Mouse (Mus musculus) intestine, embryonic 15.5 days (tissue): ENCODE results near the gene Tlx3. TPM values are rescaled to one million over a fixed set of nuclear protein-coding genes. Genes with fewer than 3 reads are reported as not detected.

Source experiments
- ATAC-seq: fragments of 200-750 bp; cut with Nextera tagmentation; 2 replicates; pipeline ENCODE4 v1.8.0; 2017; ENCODE audit warnings: moderate TSS enrichment, moderate library complexity
- H3K27ac ChIP-seq: fragments of 300-500 bp; sonication (generic); 2 replicates; pipeline ENCODE4 v1.5.1; 2015; ENCODE audit warnings: mild to moderate bottlenecking, inconsistent platforms
- H3K27me3 ChIP-seq: fragments of 300-500 bp; sonication (generic); replicated peaks from 2 replicates; pipeline ENCODE4 v1.6.1; 2015; ENCODE audit warnings: inconsistent platforms
- H3K36me3 ChIP-seq: fragments of 300-500 bp; sonication (generic); 2 replicates; pipeline ENCODE4 v1.6.1; 2015; ENCODE audit warnings: inconsistent platforms
- H3K4me1 ChIP-seq: fragments of 300-500 bp; sonication (generic); replicated peaks from 2 replicates; pipeline ENCODE4 v1.6.1; 2015; ENCODE audit warnings: inconsistent platforms
- H3K4me2 ChIP-seq: fragments of 300-500 bp; sonication (generic); replicated peaks from 2 replicates; pipeline ENCODE4 v1.6.1; 2015; ENCODE audit warnings: mild to moderate bottlenecking, inconsistent platforms
- H3K4me3 ChIP-seq: fragments of 300-500 bp; sonication (generic); replicated peaks from 2 replicates; pipeline ENCODE4 v1.5.1; 2015; ENCODE audit warnings: inconsistent platforms
- H3K9ac ChIP-seq: fragments of 300-500 bp; sonication (generic); 2 replicates; pipeline ENCODE4 v1.6.1; 2015; ENCODE audit warnings: inconsistent platforms
- H3K9me3 ChIP-seq: fragments of 300-500 bp; sonication (generic); 2 replicates; pipeline ENCODE4 v1.6.1; 2016; ENCODE audit warnings: inconsistent platforms
- WGBS: fragments of 180-500 bp; shearing (Covaris S2); methylation state at CpG from one replicate; pipeline ENCODE4 v1.1.7; 2015; 5-methylcytosine and 5-hydroxymethylcytosine counted together
- polyA plus RNA-seq: library from polyadenylated mRNA; unstranded; fragments of >200 nt; fragmentation: Nextera tagmentation; extraction: Ambion mirVana; gene quantifications from 2 replicates; pipeline ENCODE4 v1.2.1, GENCODE M21; 2015

The Tlx3 gene
- polyA plus RNA-seq, 1 experiment from 2014 or later, result 0.26 TPM

DNA sequence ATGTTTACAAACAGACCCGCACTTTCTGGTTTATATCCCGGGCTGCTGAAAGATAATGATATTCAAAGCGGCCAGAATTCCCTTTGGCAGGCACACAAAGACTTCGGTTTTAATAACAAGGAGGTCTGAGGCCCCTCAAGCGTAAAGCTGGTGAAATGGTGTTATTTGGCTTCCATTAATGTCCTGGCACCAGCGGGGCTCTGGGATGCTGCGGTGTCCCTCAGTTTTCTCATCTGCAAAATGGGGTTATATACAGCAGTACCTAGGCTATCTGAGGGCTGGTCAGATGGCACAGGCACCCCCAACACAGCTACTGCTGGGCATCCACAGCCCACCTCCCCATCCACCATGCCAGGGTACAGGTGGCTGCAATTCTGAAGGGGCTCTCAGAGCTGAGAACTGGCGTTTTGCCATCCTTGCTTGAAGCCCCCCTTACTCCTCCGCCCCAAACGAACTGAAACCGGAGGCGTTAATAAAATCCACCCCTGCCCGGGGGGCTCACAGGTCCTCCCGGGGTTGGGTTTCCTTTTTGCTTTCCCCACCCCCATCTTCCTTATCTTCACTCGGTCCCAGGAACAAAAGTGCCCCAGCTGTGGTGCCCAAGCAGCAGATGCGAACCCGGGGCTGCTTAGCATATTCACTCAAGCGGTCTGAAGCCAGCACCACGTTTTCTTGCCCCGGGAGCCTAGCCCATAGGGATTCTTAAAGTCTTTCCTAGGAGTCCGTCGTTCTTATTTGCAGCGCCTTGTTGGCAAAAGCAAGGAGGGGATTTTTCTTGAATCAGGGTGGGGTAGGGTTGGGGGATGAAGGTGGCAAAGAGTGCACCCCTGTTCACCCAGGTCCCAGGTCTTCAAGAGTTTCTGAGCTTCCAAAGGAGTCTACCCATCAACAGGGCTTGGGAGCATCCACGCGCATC is 7.6 kb downstream of the Tlx3 start:
- Histone ChIP-seq H3K4me3 (no peak overlapping the region), H3K36me3 (no peaks in the 10 kb centered on the region), H3K4me1 (peaks cover 9% of the 10 kb centered on the region), H3K27ac (no peak overlapping the region), H3K27me3 (peaks cover 80% of the 10 kb centered on the region), H3K4me2 (no peak overlapping the region), H3K9ac (no peak overlapping the region), H3K9me3 (no peaks in the 10 kb centered on the region)
- 8% methylated on average over 25 of the region's 25 CpGs for WGBS
- no peak for ATAC-seq

DNA sequence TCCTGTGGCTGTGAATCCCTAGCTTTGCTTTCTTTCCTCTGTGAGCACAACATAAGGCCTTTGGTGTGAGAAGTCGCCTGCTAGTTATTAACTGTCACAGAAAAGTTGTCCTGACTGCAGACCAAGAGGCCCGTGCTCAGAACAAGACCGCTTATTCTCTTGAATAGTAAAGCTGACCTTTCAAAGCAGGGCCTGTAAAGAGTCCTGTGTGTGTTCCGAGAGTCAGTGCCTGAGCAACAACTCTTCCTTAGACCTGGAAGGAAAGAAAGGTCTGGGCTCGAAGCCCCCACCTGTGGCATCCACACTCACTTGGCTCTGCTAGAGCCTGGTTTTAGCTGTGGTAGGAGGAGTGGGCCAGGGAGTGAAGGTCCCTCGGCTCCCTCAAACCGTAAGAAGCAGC is 8.3 kb downstream of the Tlx3 start:
- no peak overlapping the region for H3K4me3 ChIP-seq
- H3K9ac ChIP-seq, result no peak overlapping the region
- peaks cover 73% of the 10 kb centered on the region for H3K27me3 ChIP-seq
- H3K4me1 ChIP-seq, result 0 out of 2 replicates have a peak, but pooled peaks cover 4% of the 10 kb centered on the region
- no peak for ATAC-seq
- 26% methylated on average over 7 of the region's 7 CpGs for WGBS
- H3K27ac ChIP-seq, result no peak overlapping the region
- no peaks in the 10 kb centered on the region for H3K36me3 ChIP-seq
- H3K4me2 ChIP-seq, result no peak overlapping the region
- H3K9me3 ChIP-seq, result no peaks in the 10 kb centered on the region

DNA sequence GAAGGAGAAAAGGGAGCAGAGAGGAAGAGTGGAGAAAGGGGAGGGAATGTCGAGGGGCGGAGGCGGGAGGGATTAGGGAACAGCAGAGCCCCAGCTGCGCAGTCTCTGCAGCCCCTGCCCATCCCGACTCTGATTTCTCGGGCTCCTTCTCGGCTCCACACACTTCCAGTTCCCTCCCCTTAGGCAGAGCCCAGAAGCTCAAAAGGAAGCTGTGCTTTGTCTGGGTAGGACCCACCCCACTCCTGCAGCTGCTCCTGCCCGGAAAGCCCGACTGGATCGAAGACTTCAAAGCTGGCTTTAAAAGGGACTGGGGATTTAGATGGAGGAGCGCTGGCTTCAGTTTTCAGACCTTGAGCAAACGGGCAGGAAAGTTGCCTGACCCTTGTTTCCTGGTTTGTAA is 9.7 kb downstream of the Tlx3 start:
- Histone ChIP-seq H3K4me1 (0 out of 2 replicates have a peak, but pooled peaks cover 4% of the 10 kb centered on the region), H3K36me3 (no peaks in the 10 kb centered on the region), H3K4me2 (peak overlapping the region; percentile 17; the same call in 1 of the 2 replicates), H3K27me3 (peaks cover 63% of the 10 kb centered on the region), H3K9ac (no peak overlapping the region), H3K9me3 (no peaks in the 10 kb centered on the region), H3K4me3 (0 out of 2 replicates have a peak overlapping the region, but pooled peaks have one; percentile 9), H3K27ac (no peak overlapping the region)
- no peak for ATAC-seq
- under 1% methylated on average over 11 of the region's 12 CpGs for WGBS

DNA sequence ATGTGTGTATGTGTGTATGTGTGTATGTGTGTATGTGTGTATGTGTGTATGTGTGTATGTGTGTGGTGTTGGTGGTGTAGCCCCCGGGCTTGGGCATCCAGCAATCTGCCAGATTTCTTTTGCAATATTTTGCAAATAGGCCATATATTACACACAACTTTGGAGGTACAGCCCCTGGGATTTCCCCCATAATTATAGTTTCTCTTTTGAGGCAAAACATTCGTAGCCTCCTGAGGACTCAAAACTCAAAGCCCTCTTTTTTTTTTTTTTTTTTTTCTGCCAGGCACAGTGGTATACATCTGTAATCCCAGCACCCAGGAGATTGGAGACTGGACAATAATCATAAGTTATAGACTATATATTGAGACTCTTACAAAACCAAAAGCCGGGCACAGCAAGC is 21.6 kb downstream of the Tlx3 start:
- no peaks in the 10 kb centered on the region for H3K9me3 ChIP-seq
- ATAC-seq, result no peak
- H3K4me3 ChIP-seq, result no peak overlapping the region
- H3K27ac ChIP-seq, result no peak overlapping the region
- 89% methylated on average over 3 of the region's 3 CpGs for WGBS
- H3K4me2 ChIP-seq, result no peak overlapping the region
- H3K9ac ChIP-seq, result no peak overlapping the region
- H3K4me1 ChIP-seq, result no peaks in the 10 kb centered on the region
- no peaks in the 10 kb centered on the region for H3K36me3 ChIP-seq
- peaks cover 20% of the 10 kb centered on the region for H3K27me3 ChIP-seq

DNA sequence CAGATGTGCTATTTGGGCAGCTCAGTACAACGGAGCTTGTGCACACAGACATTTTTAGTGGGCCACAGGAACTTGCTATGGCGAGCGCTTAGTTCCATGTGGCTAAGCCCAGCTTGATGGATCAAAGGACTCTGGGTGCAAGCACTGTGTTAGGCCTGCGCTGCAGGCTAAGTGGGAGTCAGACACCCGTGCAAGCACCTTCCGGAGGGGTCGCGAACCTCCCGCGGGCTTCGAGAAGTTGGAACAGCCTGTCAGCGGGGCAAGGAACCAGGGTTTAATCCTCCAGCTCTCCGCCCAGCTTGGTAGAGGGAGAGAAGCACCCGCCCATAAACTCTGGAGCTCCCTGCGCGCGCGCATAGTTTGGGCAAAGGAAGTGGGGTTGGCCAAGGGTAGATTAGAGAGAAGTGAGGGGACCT is 22.7 kb downstream of the Tlx3 start:
- no peaks in the 10 kb centered on the region for H3K9me3 ChIP-seq
- no peaks in the 10 kb centered on the region for H3K4me1 ChIP-seq
- no peak overlapping the region for H3K27ac ChIP-seq
- WGBS, result 5% methylated on average over 18 of the region's 18 CpGs
- no peak for ATAC-seq
- peak overlapping the region; percentile 50 for H3K4me2 ChIP-seq
- 0 out of 2 replicates have a peak overlapping the region, but pooled peaks have one; percentile 15 for H3K9ac ChIP-seq
- H3K27me3 ChIP-seq, result peaks cover 20% of the 10 kb centered on the region
- no peak overlapping the region for H3K4me3 ChIP-seq
- no peaks in the 10 kb centered on the region for H3K36me3 ChIP-seq

DNA sequence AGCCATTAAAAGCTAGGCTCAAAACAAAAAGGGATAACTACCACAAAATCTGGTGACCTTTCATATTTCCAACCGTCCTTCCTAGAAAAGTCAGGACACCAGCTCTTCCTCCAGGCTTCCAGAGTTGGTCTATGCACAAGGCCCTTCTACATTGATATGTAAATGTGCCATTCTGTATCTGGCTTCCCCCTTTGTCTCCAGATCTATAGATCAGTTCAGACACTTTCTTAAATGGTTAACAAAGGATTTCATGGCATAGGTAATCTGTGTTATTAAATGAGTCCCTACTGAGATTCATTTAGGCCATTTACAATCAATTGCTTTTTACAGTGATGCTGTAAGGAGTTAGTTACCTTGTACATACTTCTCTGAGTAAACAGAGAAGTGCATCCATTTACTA is 23.6 kb downstream of the Tlx3 start:
- H3K36me3 ChIP-seq, result no peaks in the 10 kb centered on the region
- no peak overlapping the region for H3K4me3 ChIP-seq
- H3K9me3 ChIP-seq, result no peaks in the 10 kb centered on the region
- no peak overlapping the region for H3K9ac ChIP-seq
- H3K4me1 ChIP-seq, result no peaks in the 10 kb centered on the region
- no peak overlapping the region for H3K4me2 ChIP-seq
- ATAC-seq, result no peak
- no peak overlapping the region for H3K27ac ChIP-seq
- peaks cover 20% of the 10 kb centered on the region for H3K27me3 ChIP-seq
- 76% methylated on average over 1 of the region's 1 CpGs for WGBS

DNA sequence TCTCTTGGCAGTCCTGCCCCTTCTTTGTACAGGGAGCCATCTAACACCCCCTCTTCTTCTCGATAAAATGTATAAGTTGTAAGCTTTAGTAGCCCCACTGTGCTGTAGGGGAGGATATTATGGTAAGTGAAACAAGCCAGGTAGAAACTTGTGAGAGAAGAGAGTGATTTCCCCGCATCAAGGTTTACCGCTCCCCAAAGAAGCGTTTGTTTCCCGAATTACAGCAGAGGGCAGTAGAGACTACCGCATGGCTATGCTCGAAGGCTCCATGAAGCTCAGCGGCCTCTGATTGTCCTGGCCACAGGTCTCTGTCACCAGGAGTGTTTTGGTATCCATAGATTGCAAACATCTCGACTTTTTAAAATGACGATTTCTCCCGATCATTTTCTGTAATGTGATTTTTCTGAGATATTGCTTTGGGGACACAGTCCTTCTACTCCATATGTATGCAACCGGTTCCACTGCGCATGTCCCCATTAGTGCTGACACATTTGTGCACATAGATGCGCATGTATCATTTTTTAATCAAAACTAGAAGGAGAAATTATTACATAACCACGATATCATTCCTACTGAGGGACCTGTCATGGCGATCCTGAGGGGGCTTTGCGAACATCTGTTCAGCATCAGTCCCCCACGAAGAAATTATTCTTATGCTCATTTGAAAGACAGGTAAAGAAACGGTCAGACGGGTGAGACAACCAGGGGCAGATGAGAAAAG is 26.7 kb downstream of the Tlx3 start:
- Histone ChIP-seq H3K4me1 (no peaks in the 10 kb centered on the region), H3K4me2 (no peak overlapping the region), H3K27me3 (peaks cover 20% of the 10 kb centered on the region), H3K36me3 (no peaks in the 10 kb centered on the region), H3K9ac (no peak overlapping the region), H3K4me3 (no peak overlapping the region), H3K27ac (no peak overlapping the region), H3K9me3 (no peaks in the 10 kb centered on the region)
- no peak for ATAC-seq
- WGBS, result 31% methylated on average over 20 of the region's 20 CpGs

DNA sequence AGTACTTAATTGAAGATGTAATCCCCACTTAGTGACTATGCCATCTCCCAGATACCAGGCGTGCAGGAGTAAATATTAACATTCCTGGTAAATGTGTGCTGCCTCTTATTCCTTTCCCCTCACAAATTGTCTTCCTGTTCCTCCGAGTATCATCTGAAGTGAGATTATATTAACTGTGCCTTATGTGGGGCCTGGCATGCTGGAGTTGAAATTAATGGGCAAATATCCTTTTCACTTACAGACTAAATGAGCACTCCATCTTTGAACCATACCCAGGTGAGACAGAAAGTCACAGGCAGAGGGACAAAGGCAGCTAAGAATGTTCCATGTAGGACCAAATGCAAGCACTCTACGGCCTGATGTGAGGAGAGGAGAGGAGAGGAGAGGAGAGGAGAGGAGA is 27.6 kb downstream of the Tlx3 start:
- no peak overlapping the region for H3K27ac ChIP-seq
- H3K4me2 ChIP-seq, result no peak overlapping the region
- H3K36me3 ChIP-seq, result no peaks in the 10 kb centered on the region
- WGBS, result 45% methylated on average over 2 of the region's 3 CpGs
- ATAC-seq, result no peak
- no peaks in the 10 kb centered on the region for H3K4me1 ChIP-seq
- no peak overlapping the region for H3K4me3 ChIP-seq
- H3K9ac ChIP-seq, result no peak overlapping the region
- peaks cover 13% of the 10 kb centered on the region for H3K27me3 ChIP-seq
- H3K9me3 ChIP-seq, result no peaks in the 10 kb centered on the region

DNA sequence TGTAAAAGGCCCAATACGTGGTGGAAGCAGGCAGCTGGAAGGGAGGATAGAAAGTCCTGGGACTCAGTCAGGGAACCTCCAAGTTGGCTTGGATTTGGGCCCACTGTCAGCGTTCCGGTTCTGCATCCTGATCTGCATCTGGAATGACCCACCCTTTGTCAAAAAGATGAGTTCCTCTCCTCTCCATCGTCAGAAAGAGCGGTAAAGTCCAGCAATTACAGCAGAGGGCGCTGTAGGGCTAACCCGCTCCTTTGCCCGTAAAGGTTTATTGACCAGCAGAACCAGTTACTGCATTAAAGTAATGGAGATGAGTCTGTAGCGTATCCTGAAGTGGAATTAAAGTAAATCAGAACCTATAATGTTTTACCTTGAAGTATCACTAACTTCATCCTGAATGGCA is 32.9 kb downstream of the Tlx3 start:
- 12% methylated on average over 9 of the region's 9 CpGs for WGBS
- no peak overlapping the region for H3K4me2 ChIP-seq

DNA sequence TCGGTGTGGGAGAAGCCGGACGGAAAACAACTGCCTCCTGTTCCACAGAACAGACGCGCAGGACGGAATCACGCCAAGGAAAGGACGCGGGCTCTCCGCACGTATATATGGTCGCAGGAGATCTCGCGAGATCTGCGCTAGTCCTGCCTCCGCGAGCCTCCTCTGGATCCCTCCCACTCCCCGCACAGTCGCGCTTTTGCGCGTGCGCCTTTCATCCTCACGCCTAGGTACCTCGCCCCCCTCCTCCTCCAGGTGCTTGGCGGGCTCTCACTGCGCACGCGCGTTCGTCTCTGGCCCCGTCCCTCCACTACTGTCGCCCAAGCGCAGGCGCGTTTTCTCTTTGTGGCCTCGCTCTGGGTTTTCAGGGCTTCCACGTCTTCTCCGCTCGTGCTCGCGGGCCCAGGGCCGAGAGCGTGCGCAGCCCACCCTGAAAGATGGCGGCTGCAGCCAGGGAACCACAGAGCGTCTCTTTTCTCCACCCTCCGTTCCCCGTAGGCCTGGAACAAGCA is 40.3 kb downstream of the Tlx3 start, which contains the start of gene Npm1:
Npm1 (minus strand) TSS at position 209 of the 509 bp plus-strand sequence.
- Histone ChIP-seq H3K4me1 (no peaks in the 10 kb centered on the region), H3K4me3 (peak within 1 kb of the TSS; percentile 97), H3K27ac (peak within 1 kb of the TSS; percentile 89), H3K4me2 (peak within 1 kb of the TSS; percentile 72), H3K27me3 (no peaks in the 10 kb centered on the region), H3K9ac (peak within 1 kb of the TSS; percentile 90), H3K36me3 (no peaks in the 10 kb centered on the region), H3K9me3 (no peaks in the 10 kb centered on the region)
- 3% methylated on average over 49 of the region's 49 CpGs for WGBS
- peak; percentile 98 for ATAC-seq

More for the DNA sequence above, 32.9 kb downstream of the Tlx3 start:
- Histone ChIP-seq H3K9me3 (no peaks in the 10 kb centered on the region), H3K27ac (no peak overlapping the region), H3K27me3 (no peaks in the 10 kb centered on the region), H3K9ac (no peak overlapping the region), H3K4me3 (no peak overlapping the region), H3K36me3 (no peaks in the 10 kb centered on the region), H3K4me1 (no peaks in the 10 kb centered on the region)
- no peak for ATAC-seq

DNA sequence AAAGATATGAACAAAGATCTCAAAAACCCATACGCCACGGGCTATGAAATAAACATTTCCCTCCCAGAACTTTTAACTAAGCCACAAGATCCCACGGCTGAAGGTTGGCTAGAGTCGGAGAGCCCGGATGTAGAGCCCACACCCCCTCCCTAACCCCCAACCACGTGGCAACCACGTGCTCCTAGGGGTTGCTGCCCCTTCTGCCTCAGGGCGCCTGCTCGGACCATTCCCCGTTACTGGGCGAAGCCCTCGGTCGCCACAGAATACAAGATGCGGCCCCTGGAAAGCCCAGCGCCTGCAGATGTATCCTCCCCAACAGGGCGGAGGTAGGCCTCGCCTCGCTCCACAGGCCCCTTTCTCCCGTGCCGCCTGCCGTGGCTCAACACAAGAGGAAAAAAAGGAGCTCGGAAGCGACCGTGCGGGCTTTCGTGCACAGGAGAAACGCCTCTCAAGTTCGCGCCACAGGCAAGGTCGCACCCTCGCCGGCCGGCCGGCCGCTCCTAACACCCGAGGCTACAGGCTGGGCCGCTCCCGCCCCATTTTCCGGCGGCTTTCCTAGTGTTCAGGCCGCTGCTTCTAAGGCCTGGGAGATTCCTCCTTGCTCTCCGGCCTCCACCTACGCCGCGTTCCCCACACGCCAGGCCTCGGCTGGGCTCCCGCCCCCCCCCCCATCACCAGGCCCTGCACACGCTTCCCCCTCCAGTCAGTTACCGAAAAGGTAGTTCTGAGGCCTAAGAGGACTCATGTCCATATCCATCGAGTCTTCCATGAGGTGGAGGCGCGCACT is 41.0 kb downstream of the Tlx3 start:
- 3% methylated on average over 53 of the region's 53 CpGs for WGBS

More for the DNA sequence above, 41.0 kb downstream of the Tlx3 start:
- H3K27me3 ChIP-seq, result no peaks in the 10 kb centered on the region
- peak; percentile 64 for ATAC-seq
- H3K27ac ChIP-seq, result peak overlapping the region; percentile 83
- no peaks in the 10 kb centered on the region for H3K4me1 ChIP-seq
- peak overlapping the region; percentile 90 for H3K9ac ChIP-seq
- peak overlapping the region; percentile 97 for H3K4me3 ChIP-seq
- peak overlapping the region; percentile 72 for H3K4me2 ChIP-seq
- no peaks in the 10 kb centered on the region for H3K9me3 ChIP-seq
- 0 out of 2 replicates have a peak, but pooled peaks cover 3% of the 10 kb centered on the region for H3K36me3 ChIP-seq
